Mouse (Mus musculus) leukemia stem cell, adult 10-12 weeks (primary cell): ENCODE measurements around the gene Ugt1a6a. TPM values are rescaled to one million over a fixed set of nuclear protein-coding genes. Genes with fewer than 3 reads are reported as not detected.

Source experiments
- polyA plus RNA-seq: library from polyadenylated mRNA; stranded (reverse); fragments of >175 nt; gene quantifications from 2 replicates; pipeline ENCODE4 v1.2.3, GENCODE M21; 2012; ENCODE audit warnings: low replicate concordance

Gene Ugt1a6a
- 0.42 TPM in 1 of 2 replicates, not detected in the other for polyA plus RNA-seq

GRCm38 (mm10) chr1:88134457-88135011 lies at the start of gene Ugt1a6a:
Gene Ugt1a6a (plus strand): TSS chr1:88134809.

GRCm38 (mm10) chr1:88087513-88087912 lies 47.1 kb upstream of the Ugt1a6a start, which contains the start of gene Ugt1a8:
Gene Ugt1a8 (plus strand): TSS chr1:88087813.

GRCm38 (mm10) chr1:88094941-88095492 lies 39.6 kb upstream of the Ugt1a6a start, which contains the start of gene Ugt1a7c:
Gene Ugt1a7c (plus strand): TSS chr1:88095062.

DNA sequence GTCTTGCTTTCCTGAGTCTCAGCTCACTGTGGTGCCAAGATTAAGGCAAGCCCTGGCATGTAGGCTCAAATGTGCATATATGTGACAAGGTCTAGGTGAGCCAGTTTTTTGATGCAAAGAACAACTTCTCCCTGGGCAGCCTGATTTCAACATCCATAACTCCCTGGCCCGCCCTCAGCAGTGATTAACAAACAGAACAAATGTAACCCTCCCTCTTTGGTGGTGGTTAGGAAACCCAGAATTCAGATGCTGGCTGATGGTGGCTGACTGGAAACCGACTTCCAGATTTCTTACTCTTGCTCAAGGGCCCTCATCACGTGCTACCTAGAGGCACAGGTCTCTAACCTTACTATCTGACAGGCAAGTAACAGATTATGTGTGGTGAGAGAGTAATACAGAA lies 31.6 kb upstream of the Ugt1a6a start, which contains the start of gene Ugt1a6b:
TSS of gene Ugt1a6b (plus strand) at position 234 of the 400 bp plus-strand sequence.

DNA sequence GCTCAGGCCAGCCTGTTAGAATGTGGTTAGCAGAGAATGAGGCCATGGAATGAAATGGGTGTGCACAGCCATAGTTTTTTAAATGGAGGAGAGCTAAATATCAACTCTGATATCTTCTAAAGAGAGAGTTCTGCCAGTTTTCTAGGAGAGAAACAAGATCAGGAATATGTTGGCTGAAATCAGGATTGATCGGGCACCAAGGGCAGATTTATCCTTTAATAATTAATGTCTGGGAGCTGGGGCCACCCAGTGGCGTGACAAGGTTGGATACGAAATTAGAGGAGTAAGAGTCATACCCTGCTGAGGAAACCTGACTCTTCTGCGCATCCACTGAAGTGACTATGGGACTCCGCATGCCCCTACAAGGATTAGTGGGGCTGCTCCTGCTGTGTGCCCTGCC lies 31.1 kb downstream of the Ugt1a6a start, which contains the start of gene Ugt1a5:
TSS of gene Ugt1a5 (plus strand) at position 302 of the 400 bp plus-strand sequence.

GRCm38 (mm10) chr1:88200456-88200855 lies 65.8 kb downstream of the Ugt1a6a start, which contains the start of gene Ugt1a2:
Gene Ugt1a2 (plus strand): TSS chr1:88200601.

DNA sequence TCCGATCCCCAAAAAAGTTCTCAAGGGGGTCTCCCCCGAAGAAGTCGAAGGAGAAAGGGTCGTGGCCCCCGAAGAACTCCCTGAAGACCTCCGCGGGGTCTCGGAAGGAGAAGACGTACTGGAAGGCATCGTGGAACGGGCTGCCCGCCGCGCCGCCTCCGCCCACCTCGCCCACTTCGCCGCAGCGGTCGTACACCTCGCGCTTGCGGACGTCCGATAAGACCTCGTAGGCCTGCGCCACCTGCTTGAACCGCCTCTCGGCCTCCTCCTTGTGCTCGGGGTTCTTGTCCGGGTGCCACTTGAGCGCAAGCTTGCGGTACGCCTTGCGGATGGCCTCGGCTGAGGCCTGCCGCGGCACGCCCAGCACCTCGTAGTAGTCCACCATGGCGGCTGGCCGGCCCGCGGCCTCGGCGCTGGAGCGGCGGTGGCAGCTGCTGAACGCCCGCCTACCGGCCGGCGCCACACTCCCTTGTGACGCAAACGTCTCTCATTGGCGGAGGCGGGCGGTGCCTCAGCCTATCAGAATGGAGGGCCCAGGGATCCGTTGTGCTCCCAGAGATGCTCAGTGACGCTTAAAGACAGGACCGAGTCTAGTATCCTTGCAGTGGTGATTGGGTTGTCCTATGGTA lies 70.8 kb downstream of the Ugt1a6a start, which contains the start of gene Dnajb3:
TSS of gene Dnajb3 (minus strand) at position 489 of the 629 bp plus-strand sequence.

DNA sequence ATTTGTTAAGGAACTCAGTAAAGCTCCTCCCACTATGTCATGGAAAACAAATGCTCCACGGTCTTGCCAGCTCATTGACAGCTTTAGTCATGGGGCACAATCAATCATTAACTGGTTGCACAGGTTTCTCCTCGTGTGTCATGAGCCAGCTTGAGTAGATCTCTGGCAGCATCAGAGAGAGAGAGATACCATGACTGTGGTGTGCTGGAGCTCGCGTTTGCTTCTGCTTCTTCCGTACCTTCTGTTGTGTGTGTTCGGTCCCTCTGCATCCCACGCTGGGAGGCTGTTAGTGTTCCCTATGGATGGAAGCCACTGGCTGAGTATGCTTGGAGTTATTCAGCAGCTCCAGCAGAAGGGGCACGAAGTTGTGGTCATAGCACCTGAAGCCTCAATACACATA lies 77.2 kb downstream of the Ugt1a6a start, which contains the start of gene Ugt1a1:
TSS of gene Ugt1a1 (plus strand) at position 148 of the 400 bp plus-strand sequence.

DNA sequence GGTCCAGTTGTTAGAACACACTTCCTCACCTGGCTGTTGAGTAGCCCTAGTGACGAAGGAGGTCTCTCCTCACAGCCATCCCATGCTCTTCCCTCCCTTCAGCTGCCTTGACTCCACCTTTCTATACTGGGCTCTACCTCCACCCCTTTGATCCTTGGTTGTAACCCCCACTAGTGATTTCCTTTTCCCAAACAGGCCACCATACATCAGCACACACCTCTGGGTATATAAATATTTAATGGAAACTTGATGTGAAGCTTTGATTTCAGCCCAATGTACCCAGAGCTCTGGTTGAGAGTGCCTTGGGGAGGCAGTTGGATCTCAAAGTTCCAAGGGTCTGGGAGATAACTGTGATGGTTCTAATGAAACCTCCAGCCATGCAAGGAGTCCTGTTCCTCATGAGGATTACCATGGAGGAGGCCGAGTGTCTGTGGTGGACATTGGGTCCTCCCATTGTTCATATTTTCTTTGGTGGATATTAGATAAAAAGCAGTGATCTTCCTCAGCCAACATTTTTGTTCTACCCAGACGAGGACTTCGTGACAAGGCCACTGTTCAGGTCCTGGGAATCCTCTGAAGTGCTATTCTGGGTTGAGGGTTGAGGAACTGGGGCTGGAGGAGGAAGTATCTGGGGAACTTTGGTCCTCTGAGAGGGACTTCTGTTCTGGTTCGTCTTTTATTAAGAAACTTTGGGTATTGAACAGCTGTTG lies 92.2 kb downstream of the Ugt1a6a start, which contains the start of gene Mroh2a:
TSS of gene Mroh2a (plus strand) at position 317 of the 710 bp plus-strand sequence.

Other genes with a start within 250 kb of the Ugt1a6a start
- gene Usp40, start 126.3 kb upstream of the Ugt1a6a start, polyA plus RNA-seq: 0.35 and 0.73 TPM in 2 replicates
- gene Ugt1a10, start 79.4 kb upstream of the Ugt1a6a start, polyA plus RNA-seq: 0.50 TPM in 1 of 2 replicates, not detected in the other
- gene Ugt1a9, start 64.0 kb upstream of the Ugt1a6a start, polyA plus RNA-seq: not detected in 2 replicates
- not detected in 2 replicates for gene Ugt1a8, start 47.0 kb upstream of the Ugt1a6a start, polyA plus RNA-seq
- gene Ugt1a7c, start 39.7 kb upstream of the Ugt1a6a start, polyA plus RNA-seq: 0.88 TPM in 1 of 2 replicates, not detected in the other
- gene Ugt1a6b, start 31.6 kb upstream of the Ugt1a6a start, polyA plus RNA-seq: not detected in 2 replicates
- not detected in 2 replicates for gene Ugt1a5, start 31.2 kb downstream of the Ugt1a6a start, polyA plus RNA-seq
- gene Ugt1a2, start 65.8 kb downstream of the Ugt1a6a start, polyA plus RNA-seq: not detected in 2 replicates
- gene Dnajb3, start 71.0 kb downstream of the Ugt1a6a start, polyA plus RNA-seq: 6.4 and 7.3 TPM in 2 replicates
- 0.21 TPM in 1 of 2 replicates, not detected in the other for gene Ugt1a1, start 77.2 kb downstream of the Ugt1a6a start, polyA plus RNA-seq
- gene Mroh2a, start 92.2 kb downstream of the Ugt1a6a start, polyA plus RNA-seq: 0.09 TPM in 1 of 2 replicates, not detected in the other
- gene Hjurp, start 142.8 kb downstream of the Ugt1a6a start, polyA plus RNA-seq: 24.4 and 27.2 TPM in 2 replicates
- gene Trpm8, start 142.9 kb downstream of the Ugt1a6a start, polyA plus RNA-seq: not detected in 2 replicates